Mouse (Mus musculus) thymus, adult 2 months (tissue): ENCODE results near the gene Nol12.

Experiments used
- CTCF ChIP-seq: fragments of 200-500 bp; IDR thresholded peaks from 2 replicates; pipeline ENCODE4 v1.5.1; 2012; ENCODE audit warnings: mild to moderate bottlenecking, control low read depth, low read length, moderate library complexity, borderline replicate concordance; ENCODE audit not compliant: control insufficient read depth, poor library complexity, insufficient read depth; ENCODE audit errors: extremely low read depth
- POLR2A ChIP-seq: fragments of 200-500 bp; IDR thresholded peaks from 2 replicates; pipeline ENCODE4 v1.6.1; 2012; ENCODE audit warnings: mild to moderate bottlenecking, low read length, control low read depth, moderate library complexity; ENCODE audit not compliant: control insufficient read depth, poor library complexity, insufficient read depth; ENCODE audit errors: extremely low read depth

GRCm38 (mm10) chr15:78962885-78963284 is 28.2 kb downstream of the Nol12 start:
- TF ChIP-seq CTCF (peak; percentile 47; the same call in 1 of the 2 replicates), POLR2A (no peak)
